ENCODE assay signal across 11 mouse cellular contexts in genomic region chr9:107703337-107704122, GRCm38 (mm10). TPM values are rescaled to one million over a fixed set of nuclear protein-coding genes. Genes with fewer than 3 reads are reported as not detected.
A peak's percentile ranks its signal among the peaks of the same experiment; 100 is the strongest.
DNase-seq lines count a peak whose midpoint lies in the region; ATAC-seq and TF ChIP-seq lines count a peak whose summit lies in the region.
"Had no signal": no experiment of that assay in that cellular context is flagged by ENCODE, and none has a peak within 500 bp of the region (broad histone marks: within the 10 kb centered on the region; RNA-seq: fewer than 3 reads in every experiment).

No protein-coding gene starts in this region.

- 57% methylated on average over 14 of the region's 14 CpGs for WGBS in forebrain, embryonic 15.5 days
- WGBS in forebrain, embryonic 16.5 days: 58% methylated on average over 14 of the region's 14 CpGs
- 42% methylated on average over 14 of the region's 14 CpGs for WGBS in limb, embryonic 14.5 days

- peak overlapping the region; percentile 34; the same call in 1 of the 2 replicates for H3K27ac ChIP-seq in forebrain, embryonic 15.5 days (replicated peaks)
- no peak overlapping the region for H3K27ac ChIP-seq in forebrain, embryonic 16.5 days (ENCODE audit: low read length)
- peak overlapping the region; percentile 43 for H3K27ac ChIP-seq in limb, embryonic 14.5 days (replicated peaks; ENCODE audit: low read depth, low read length)

- no peak for TF ChIP-seq POLR2A in limb, embryonic 14.5 days (IDR thresholded peaks at IDR 0.05; ENCODE audit: borderline replicate concordance, extremely low read depth, insufficient read depth, insufficient read length)

- no peak overlapping the region for H3K4me2 ChIP-seq in forebrain, embryonic 15.5 days (replicated peaks)
- no peak overlapping the region for H3K4me2 ChIP-seq in forebrain, embryonic 16.5 days (ENCODE audit: low read length)
- H3K4me2 ChIP-seq in limb, embryonic 14.5 days (replicated peaks; ENCODE audit: low read depth, low read length, severe bottlenecking): 0 out of 2 replicates have a peak overlapping the region, but pooled peaks have one; percentile 7

- H3K9me3 ChIP-seq in forebrain, embryonic 15.5 days: no peaks in the 10 kb centered on the region
- no peaks in the 10 kb centered on the region for H3K9me3 ChIP-seq in forebrain, embryonic 16.5 days (ENCODE audit: control insufficient read depth, low read length)
- H3K9me3 ChIP-seq in limb, embryonic 14.5 days (ENCODE audit: control insufficient read depth, low read length): no peaks in the 10 kb centered on the region
- H3K9me3 ChIP-seq: megakaryocyte, embryonic 14.5 days had no signal

- H3K36me3 ChIP-seq in forebrain, embryonic 15.5 days: peaks cover 14% of the 10 kb centered on the region; the same call in 1 of the 2 replicates
- no peaks in the 10 kb centered on the region for H3K36me3 ChIP-seq in forebrain, embryonic 16.5 days (ENCODE audit: control insufficient read depth, insufficient read depth)
- peaks cover 43% of the 10 kb centered on the region for H3K36me3 ChIP-seq in limb, embryonic 14.5 days (ENCODE audit: control insufficient read depth, insufficient read depth, low read length)

- peak; percentile 62 for DNase-seq in 3134 (ENCODE audit: extremely low read depth, insufficient read length, low spot score)
- DNase-seq in gastrocnemius, adult 18-20 months (ENCODE audit: low spot score): peak; percentile 81
- no peak for DNase-seq in limb, embryonic 14.5 days (ENCODE audit: low spot score)
- no peak for DNase-seq in neural tube, embryonic 10.5 days (ENCODE audit: extremely low spot score, low spot score)
- no peak for DNase-seq in adrenal gland, adult 2 months
- DNase-seq in spleen, postnatal 4 days (ENCODE audit: low spot score in 2 of 2): no peak
- DNase-seq: cerebellum, adult 18-20 months had no signal

- H3K4me1 ChIP-seq in forebrain, embryonic 15.5 days: peaks cover 91% of the 10 kb centered on the region
- peaks cover 73% of the 10 kb centered on the region for H3K4me1 ChIP-seq in forebrain, embryonic 16.5 days (replicated peaks; ENCODE audit: control insufficient read depth, insufficient read depth, low read length)
- peaks cover 85% of the 10 kb centered on the region for H3K4me1 ChIP-seq in limb, embryonic 14.5 days (ENCODE audit: control insufficient read depth, insufficient read depth, low read length)

- H3K9ac ChIP-seq in forebrain, embryonic 15.5 days (replicated peaks): 0 out of 2 replicates have a peak overlapping the region, but pooled peaks have one; percentile 3
- H3K9ac ChIP-seq in forebrain, embryonic 16.5 days (replicated peaks; ENCODE audit: low read depth, low read length): no peak overlapping the region
- H3K9ac ChIP-seq in limb, embryonic 14.5 days (ENCODE audit: low read depth, low read length, severe bottlenecking): peak overlapping the region; percentile 28; the same call in 1 of the 2 replicates

- ATAC-seq in forebrain, embryonic 15.5 days (replicated peaks): no peak
- no peak for ATAC-seq in forebrain, embryonic 16.5 days
- no peak for ATAC-seq in limb, embryonic 14.5 days (ENCODE audit: low FRiP score, low read depth)

- 0 out of 2 replicates have a peak, but pooled peaks cover 3% of the 10 kb centered on the region for H3K27me3 ChIP-seq in forebrain, embryonic 15.5 days
- H3K27me3 ChIP-seq in forebrain, embryonic 16.5 days (replicated peaks; ENCODE audit: control insufficient read depth, insufficient read depth, low read length): no peaks in the 10 kb centered on the region
- no peaks in the 10 kb centered on the region for H3K27me3 ChIP-seq in limb, embryonic 14.5 days (ENCODE audit: control insufficient read depth, insufficient read depth, low read length)

- no peak overlapping the region for H3K4me3 ChIP-seq in forebrain, embryonic 15.5 days
- no peak overlapping the region for H3K4me3 ChIP-seq in forebrain, embryonic 16.5 days (replicated peaks; ENCODE audit: low read length)
- no peak overlapping the region for H3K4me3 ChIP-seq in limb, embryonic 14.5 days (replicated peaks; ENCODE audit: low read length)
- H3K4me3 ChIP-seq: megakaryocyte, embryonic 14.5 days had no signal

RNA-seq across cellular contexts. Expression of gene Sema3f, which starts 6.7 kb away (rescaled TPM):
- 13.7 and 14.6 TPM in 2 replicates for polyA plus RNA-seq in forebrain, embryonic 15.5 days (2015; fragmentation: Nextera tagmentation; extraction: Ambion mirVana)
- polyA plus RNA-seq in forebrain, embryonic 16.5 days (2015; fragmentation: Nextera tagmentation; extraction: Ambion mirVana): 11.0 and 14.9 TPM in 2 replicates
- total RNA-seq in gastrocnemius, adult 18-20 months (2021): 1 to 10 TPM; 6.2 to 6.8 TPM
- polyA plus RNA-seq in limb, embryonic 14.5 days (2012; rRNA removed): 228 and 332 TPM in 2 replicates
- 48.8 and 55.6 TPM in 2 replicates for polyA plus RNA-seq in limb, embryonic 14.5 days (2014; fragmentation: Nextera tagmentation; extraction: Ambion mirVana)
- 10 to 100 TPM; 27.2 to 34.8 TPM for total RNA-seq in adrenal gland, adult 2 months (2021)
- 95.1 and 106 TPM in 2 replicates for polyA plus RNA-seq in adrenal gland, adult 2 months (2012; rRNA removed)

RNA-seq across cellular contexts. Expression of gene Gnat1, which starts 24.0 kb away (rescaled TPM):
- polyA plus RNA-seq in forebrain, embryonic 15.5 days (2015; fragmentation: Nextera tagmentation; extraction: Ambion mirVana): 1.7 and 1.8 TPM in 2 replicates
- polyA plus RNA-seq in forebrain, embryonic 16.5 days (2015; fragmentation: Nextera tagmentation; extraction: Ambion mirVana): 1.2 and 1.4 TPM in 2 replicates
- total RNA-seq in gastrocnemius, adult 18-20 months (2021): not detected
- 0.28 and 0.44 TPM in 2 replicates for polyA plus RNA-seq in limb, embryonic 14.5 days (2012; rRNA removed)
- 0.55 and 0.57 TPM in 2 replicates for polyA plus RNA-seq in limb, embryonic 14.5 days (2014; fragmentation: Nextera tagmentation; extraction: Ambion mirVana)
- under 1 TPM in 1 of 2 experiments, not detected in 1; 0.37 TPM for total RNA-seq in adrenal gland, adult 2 months (2021)
- 0.10 and 0.16 TPM in 2 replicates for polyA plus RNA-seq in adrenal gland, adult 2 months (2012; rRNA removed)
- polyA plus RNA-seq: spleen, adult 2 months had no signal

RNA-seq across cellular contexts. Expression of gene Slc38a3, which starts 34.2 kb away (rescaled TPM):
- 24.2 and 24.4 TPM in 2 replicates for polyA plus RNA-seq in forebrain, embryonic 15.5 days (2015; fragmentation: Nextera tagmentation; extraction: Ambion mirVana)
- polyA plus RNA-seq in forebrain, embryonic 16.5 days (2015; fragmentation: Nextera tagmentation; extraction: Ambion mirVana): 30.4 and 32.6 TPM in 2 replicates
- 10 to 100 TPM; 57.7 to 62.0 TPM for total RNA-seq in gastrocnemius, adult 18-20 months (2021)
- 22.4 and 31.8 TPM in 2 replicates for polyA plus RNA-seq in limb, embryonic 14.5 days (2012; rRNA removed)
- polyA plus RNA-seq in limb, embryonic 14.5 days (2014; fragmentation: Nextera tagmentation; extraction: Ambion mirVana): 3.7 and 6.0 TPM in 2 replicates
- total RNA-seq in adrenal gland, adult 2 months (2021): 1 to 10 TPM in 1 of 2 experiments, under 1 TPM in 1; 0.48 to 2.7 TPM
- polyA plus RNA-seq in adrenal gland, adult 2 months (2012; rRNA removed): 1.7 and 4.1 TPM in 2 replicates

Comparison
In these comparisons a context has a peak if more than half of its experiments do, and no peak if none do; other contexts are left out.
1. DNase-seq: peak in 3134 (single experiment) and gastrocnemius, adult 18-20 months (single experiment); none in limb, embryonic 14.5 days (single experiment), neural tube, embryonic 10.5 days (single experiment), adrenal gland, adult 2 months (single experiment) and spleen, postnatal 4 days (0 of 2).